Mouse (Mus musculus) B cell, adult 2 months (primary cell): ENCODE measurements around the gene 2410131K14Rik.

Source experiments
- DNase-seq, 2 experiments: peaks; one replicate each; pipeline ENCODE4 v3.0.0; 2022

Gene 2410131K14Rik

DNA sequence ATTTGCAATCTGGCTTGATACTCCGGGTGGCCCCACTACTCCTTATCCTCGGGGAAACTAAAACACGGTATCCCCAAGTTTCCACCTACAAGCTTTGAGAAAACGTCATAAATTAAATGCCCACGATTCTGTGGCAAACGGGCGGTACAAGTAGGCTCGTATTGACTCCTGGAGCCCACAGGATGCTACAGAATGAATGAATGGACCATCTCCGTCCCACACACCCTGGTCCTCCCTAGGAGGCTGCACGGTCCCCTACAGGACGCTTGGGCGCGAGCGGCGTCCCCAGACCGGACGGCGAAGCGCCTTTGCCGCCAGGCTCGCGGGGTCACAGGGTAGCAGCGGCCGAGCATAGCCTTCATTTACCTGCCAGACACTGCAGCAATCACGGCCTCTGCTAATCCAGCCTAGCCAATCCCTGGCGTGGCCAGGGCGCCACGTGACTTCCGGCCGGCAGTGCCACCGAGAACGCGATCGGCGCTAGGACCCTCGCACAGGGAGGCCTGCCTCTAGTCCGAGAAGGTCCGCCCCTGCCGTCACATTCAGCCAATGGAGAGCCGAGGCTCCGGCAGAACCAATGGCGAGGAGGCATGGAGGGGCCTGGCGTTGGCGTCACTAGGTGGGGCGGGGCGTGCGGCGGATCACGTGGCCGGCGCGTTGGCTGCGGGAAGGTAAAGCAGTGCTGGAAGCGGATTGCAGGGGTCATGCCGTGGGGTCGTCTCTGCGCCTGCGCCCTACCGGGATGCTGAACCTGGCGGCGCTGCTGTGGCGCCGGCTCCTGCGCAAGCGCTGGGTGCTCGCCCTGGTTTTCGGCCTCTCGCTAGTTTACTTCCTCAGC is at the start of gene 2410131K14Rik, which contains the start of gene Rnft2:
TSS of gene 2410131K14Rik (plus strand) at position 622 of the 838 bp plus-strand sequence.
TSS of gene Rnft2 (minus strand) at position 511 of the 838 bp plus-strand sequence.
- DNase-seq, result peak; percentile 99 to 100

DNA sequence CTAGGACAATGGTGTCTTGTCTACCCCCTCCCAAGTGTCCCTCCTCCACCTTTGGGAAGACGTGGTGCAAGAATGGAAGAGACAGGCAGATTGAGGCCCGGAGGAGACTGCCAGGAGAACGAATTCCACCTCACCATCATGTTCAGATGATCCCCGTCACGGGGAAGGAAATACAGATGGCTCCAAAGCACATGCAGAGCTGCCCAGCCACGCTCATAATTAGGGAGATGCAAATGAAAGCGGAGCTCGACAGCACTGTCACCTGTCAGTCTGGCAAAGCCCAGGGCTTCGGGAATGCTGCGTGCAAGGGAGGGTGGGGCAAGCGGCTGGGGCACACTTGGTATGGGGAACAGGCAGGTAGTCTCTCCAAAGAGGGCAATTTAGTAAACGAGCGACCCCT is 47.6 kb upstream of the 2410131K14Rik start:
- no peak for DNase-seq

GRCm38 (mm10) chr5:118199670-118200069 is 45.4 kb upstream of the 2410131K14Rik start:
- no peak for DNase-seq

DNA sequence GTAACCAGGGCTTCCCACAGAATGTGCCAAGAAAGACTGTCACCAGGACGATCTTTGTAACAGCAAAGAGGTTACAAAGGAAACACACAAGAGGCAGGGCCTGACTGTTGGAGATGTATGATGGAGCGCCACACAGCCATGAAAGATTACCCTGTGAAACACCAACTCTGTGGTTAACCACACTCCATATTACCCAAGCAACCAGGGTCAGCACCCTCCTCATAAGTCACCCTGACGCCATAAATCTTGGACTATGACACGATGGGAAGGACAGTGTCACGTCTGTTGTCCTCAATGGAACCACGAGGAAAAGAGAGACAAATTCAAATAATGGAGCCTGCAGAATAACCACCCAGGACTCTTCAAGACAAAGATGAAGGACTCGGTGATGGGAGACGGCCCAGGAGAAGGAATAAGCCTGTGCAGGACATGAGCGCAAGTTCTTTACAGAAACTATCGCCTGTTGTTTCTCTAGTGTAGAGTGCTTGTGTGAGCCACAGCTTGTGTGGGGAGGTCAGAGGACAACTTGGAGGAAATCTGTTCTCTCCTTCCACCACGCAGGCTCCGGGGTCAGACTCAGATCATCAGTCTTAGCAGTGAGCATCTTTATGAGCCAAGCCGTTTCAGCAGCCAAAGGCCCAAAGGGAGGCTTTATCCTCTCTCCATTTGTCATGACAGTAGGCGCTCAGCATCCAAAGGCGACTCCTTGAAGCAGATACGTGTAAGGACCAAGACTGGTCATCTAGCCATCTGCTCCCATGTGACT is 40.2 kb upstream of the 2410131K14Rik start:
- DNase-seq, result no peak

GRCm38 (mm10) chr5:118205852-118206251 is 39.2 kb upstream of the 2410131K14Rik start:
- no peak for DNase-seq

DNA sequence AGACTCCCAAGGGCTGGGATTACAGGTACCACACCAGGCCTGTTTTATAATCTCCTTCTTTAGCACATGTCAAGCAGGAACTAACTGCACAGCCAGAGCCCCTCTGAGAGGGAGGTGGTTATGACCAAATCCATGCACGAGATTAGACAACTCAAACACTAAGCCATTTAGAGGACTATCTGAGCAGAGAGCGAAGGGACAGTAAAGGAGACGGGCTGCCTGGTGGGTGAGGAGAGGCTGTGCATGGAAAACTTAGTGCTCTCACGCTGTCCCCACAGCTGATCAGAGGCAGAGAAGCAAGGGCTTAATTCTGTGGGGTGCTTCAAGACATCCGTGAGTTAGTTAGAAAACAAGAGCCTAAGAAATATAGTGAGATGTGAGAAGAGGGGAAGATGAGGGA is 31.0 kb upstream of the 2410131K14Rik start:
- no peak for DNase-seq

DNA sequence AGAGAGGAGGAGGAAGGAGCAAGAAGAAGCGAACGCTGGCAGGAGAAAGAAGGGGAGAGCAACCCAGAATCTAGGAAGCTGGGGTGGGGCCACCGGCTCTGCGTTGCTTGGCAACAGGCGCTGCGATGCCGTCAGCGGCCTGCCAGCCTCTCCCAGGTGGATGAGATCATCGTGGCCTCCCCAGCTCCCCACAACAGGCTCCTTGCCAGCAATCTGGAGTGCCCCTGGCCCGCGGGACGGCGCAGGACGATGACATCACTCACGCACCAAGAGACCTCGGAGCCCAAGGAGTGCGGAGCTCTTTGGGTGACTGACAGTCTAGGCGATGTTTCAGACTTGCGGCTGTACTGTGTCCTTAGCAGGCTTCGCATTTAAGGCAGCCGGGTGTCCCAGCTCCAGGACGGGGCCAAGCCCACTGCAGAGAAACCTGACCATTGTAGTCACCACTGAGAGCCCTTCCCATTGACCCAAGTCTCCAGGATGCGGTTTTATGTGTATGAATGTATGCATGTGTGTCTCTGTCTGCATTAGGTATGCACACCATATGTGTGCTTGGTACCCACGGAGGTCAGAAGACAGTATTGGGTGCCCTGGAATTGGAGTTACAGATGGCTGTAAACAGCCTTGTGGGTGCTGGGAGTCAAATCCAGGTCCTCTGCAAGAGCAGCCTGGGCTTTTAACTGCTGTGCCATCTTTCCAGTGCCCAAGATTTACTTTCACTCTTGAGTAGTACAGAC is 30.4 kb upstream of the 2410131K14Rik start:
- no peak for DNase-seq

DNA sequence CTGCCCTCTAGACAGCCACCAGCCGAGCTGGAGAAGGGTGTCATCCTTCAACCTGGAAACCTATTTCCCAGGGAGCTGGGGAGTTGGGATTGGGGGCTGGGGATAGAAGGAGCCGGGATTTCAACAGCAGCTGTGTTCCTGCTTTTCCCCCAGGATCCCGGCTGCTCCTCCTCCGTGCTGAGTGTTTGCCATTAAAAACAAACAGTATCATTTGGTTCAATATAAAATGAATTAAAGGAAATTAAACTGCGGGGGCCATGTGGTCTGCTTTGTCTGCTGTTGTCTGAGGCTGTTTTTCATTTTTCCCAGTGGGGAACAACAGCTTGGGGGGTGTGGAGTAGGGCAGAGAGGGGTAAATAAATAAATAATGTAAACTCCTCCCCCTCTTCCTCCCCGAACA is 27.6 kb upstream of the 2410131K14Rik start:
- DNase-seq, result no peak

GRCm38 (mm10) chr5:118223142-118223757 is 21.8 kb upstream of the 2410131K14Rik start:
- DNase-seq, result no peak

GRCm38 (mm10) chr5:118230071-118230611 is 14.9 kb upstream of the 2410131K14Rik start:
- DNase-seq, result no peak

DNA sequence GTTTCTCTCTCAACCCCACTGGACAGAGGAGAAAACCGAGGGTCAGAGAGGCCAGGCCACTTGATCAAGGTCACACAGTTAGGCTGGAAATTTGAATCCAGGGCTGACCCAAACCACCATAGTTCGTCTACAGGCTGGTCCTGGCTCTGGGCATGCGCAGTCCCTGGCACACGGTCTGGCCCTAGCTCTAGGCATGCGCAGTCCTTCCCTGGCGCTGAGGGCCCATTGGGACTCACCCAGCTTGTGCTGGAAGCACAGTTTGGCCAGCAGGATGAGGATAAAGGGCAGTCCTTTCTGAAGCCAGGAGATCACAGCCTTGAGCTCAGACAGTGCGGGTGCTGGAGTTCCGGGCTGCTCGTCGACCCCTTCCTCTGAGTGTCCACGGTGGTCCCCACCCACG is 8.1 kb upstream of the 2410131K14Rik start:
- DNase-seq, result no peak

DNA sequence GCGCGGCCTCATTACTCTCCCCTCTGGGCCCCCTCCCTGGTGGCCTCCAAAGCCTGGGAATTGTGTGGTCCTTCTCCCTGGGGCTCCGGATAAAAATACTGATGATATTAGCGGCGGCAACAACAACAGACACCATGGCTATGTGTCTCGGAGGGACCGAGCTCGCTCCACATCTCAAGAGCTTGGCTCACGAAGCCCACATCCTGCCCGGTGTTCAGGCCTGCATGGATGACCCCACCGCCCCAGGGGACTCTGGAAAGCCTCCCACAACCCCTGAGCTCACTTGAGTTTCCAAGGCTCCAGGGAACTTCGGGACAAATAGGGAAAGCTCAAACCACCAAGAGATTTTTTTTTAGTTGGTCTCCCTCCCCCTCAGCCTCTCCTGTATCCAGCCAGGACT is 5.4 kb upstream of the 2410131K14Rik start:
- DNase-seq, result no peak

- DNase-seq, result peak; percentile 11 to 17
These were observed 730 bp downstream of the 2410131K14Rik start for GRCm38 (mm10) chr5:118245606-118246308.

DNA sequence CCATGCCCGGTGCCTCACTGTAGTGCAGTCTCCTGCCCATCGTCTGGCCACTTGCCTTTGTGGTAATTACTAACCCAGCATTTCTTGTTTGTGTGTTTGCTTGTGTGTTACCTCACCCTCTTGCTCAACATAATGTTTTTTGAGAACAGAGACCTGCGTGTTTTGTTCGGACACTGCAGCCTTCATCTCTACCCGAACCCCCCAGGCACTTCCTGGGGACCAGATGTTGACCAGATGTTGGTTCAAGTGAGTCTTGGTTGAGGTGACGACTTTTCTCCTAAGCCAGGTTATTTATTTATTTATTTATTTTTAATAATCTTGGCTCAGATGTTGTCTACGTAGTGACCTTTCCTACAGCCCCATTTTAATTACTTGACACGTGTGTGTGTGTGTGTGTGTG is 2.4 kb downstream of the 2410131K14Rik start:
- no peak for DNase-seq

DNA sequence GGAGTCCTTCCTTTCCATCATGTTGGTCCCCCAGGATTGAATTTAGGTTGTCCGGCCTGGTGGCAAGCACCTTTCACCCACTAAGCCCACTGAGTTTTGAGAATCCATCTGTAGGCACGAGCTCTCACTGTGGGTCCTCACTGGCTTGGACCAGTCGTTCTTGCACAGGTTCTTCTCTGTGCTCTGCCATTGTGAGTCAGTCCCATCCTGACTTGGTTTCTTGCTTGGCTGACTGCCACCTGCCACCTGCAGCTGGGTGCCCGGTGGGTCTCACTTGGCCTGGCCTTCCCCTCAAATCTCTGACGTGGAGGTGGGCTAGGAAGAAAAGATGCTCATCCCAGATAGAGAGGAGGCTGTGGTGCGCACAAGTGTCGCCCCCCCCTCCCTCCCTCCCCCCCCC is 6.0 kb downstream of the 2410131K14Rik start:
- no peak for DNase-seq

GRCm38 (mm10) chr5:118253551-118253950 is 8.5 kb downstream of the 2410131K14Rik start:
- peak in 1 of 2 experiments; percentile 9 for DNase-seq

GRCm38 (mm10) chr5:118256981-118257380 is 12.0 kb downstream of the 2410131K14Rik start:
- DNase-seq, result no peak

DNA sequence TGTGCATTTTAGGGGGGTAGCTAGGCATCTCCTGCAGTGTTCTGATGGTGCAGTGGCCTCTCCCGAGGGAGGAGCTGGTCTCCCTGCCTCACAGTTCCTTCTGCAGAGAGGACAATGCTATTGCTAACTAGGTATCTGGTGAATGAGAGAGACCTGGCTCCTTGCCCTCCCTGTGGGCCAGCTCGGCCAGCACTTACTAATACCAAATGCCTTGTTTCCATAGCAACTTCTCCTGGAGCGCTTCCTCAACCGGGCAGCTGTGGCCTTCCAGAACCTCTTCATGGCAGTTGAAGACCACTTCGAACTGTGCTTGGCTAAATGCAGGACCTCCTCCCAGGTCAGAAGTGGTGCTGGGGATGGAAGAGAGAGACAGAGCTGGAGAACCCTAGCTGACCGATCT is 14.1 kb downstream of the 2410131K14Rik start:
- DNase-seq, result no peak

- DNase-seq, result no peak
These were observed 14.6 kb downstream of the 2410131K14Rik start for GRCm38 (mm10) chr5:118259636-118260035.

DNA sequence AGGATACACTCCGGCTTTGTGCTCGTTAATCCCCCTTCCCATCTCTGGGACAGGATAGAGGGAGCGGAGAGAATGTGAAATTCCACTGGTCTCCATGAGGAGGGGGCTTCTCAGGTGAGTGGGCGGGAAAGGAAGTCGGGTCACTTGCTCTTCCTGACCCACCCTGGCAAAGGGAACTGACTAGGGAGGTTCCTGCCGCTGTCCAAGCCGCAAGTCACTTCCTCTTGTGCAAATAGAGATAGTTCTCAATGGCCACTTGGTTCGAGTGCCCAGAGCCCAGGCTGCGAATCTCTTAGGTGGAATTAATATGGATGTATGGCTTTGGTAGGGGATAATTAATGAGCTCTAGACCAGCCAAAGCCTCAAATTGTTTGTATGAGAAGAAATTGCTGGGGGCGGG is 15.0 kb downstream of the 2410131K14Rik start:
- DNase-seq, result no peak

DNA sequence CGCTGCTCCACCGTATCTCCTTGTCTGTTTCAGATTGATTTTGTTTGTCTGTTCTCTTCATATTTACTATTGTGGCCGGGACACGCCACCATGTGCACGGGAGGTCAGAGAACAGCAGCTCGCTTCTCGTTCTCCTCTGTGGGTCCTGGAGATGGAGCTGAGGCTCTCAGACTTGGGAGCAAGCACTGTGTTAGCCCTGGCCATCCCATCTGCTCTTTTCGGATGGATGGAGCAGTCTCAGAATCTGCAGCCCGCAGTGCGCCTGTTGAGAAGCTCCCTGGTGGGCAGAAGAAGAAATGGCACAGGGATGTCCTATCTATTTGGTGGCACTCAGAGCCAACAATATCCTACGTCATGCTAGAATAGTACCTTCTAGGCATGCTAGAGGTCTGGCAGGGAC is 15.6 kb downstream of the 2410131K14Rik start:
- DNase-seq, result no peak

DNA sequence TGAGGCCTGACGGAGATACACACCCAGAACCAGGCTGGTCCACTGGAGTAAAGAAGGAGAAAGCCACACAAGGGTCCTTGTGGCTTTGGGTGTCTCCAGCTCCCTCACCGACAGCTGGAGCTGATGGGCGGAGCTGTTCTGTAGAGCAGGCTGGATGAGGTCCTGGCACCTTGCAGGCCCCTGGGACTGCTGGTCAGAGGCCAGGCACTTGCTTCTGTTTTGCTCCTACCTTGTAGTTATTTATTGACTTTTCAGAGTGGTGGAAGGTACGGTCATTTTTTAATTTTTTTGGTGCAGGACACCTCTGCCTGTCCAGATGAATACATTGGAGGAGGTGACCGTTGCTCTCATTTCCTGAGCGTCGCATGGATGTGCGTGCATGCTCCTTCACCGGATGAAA is 16.2 kb downstream of the 2410131K14Rik start:
- no peak for DNase-seq
